Comparison of ENCODE assay signal across 8 mouse cellular contexts in genomic region chr13:69533405-69534333, GRCm38 (mm10). TPM values are rescaled to one million over a fixed set of nuclear protein-coding genes. Genes with fewer than 3 reads are reported as not detected.
DNase-seq lines count a peak whose midpoint lies in the region; ATAC-seq lines count a peak whose summit lies in the region.

Nsun2 (plus strand) TSS chr13:69533746.

- no peaks in the 10 kb centered on the region for H3K36me3 ChIP-seq in hindbrain, embryonic 13.5 days

- peak; percentile 37 for DNase-seq in ZHBTc4 (ENCODE audit: low read depth, low spot score)
- peak; percentile 81 to 83 for DNase-seq in cerebellum, postnatal 10 days
- peak; percentile 48 for DNase-seq in gastrocnemius, adult 18-20 months (ENCODE audit: low spot score)
- peak; percentile 52 to 56 for DNase-seq in layer of hippocampus, postnatal 36 days
- peak; percentile 62 to 74 for DNase-seq in lung, postnatal 4 days
- DNase-seq in right cerebral cortex, postnatal 10 days (ENCODE audit: low spot score in 2 of 2): peak; percentile 75 to 76
- DNase-seq in urinary bladder, postnatal 36 days (ENCODE audit: low spot score in 2 of 2): peak; percentile 42 to 44

- no peaks in the 10 kb centered on the region for H3K9me3 ChIP-seq in hindbrain, embryonic 13.5 days

- peak within 1 kb of the TSS; percentile 94 for H3K4me3 ChIP-seq in hindbrain, embryonic 13.5 days

- peak within 1 kb of the TSS; percentile 95 for H3K9ac ChIP-seq in hindbrain, embryonic 13.5 days

- WGBS in hindbrain, embryonic 13.5 days: under 1% methylated on average over 118 of the region's 155 CpGs

- peak within 1 kb of the TSS; percentile 98 for H3K27ac ChIP-seq in hindbrain, embryonic 13.5 days

- peak within 1 kb of the TSS; percentile 99 for H3K4me2 ChIP-seq in hindbrain, embryonic 13.5 days

- peaks cover 66% of the 10 kb centered on the region for H3K4me1 ChIP-seq in hindbrain, embryonic 13.5 days (replicated peaks)

- no peaks in the 10 kb centered on the region for H3K27me3 ChIP-seq in hindbrain, embryonic 13.5 days

- peak; percentile 6; the same call in 1 of the 2 replicates for ATAC-seq in hindbrain, embryonic 13.5 days (ENCODE audit: low FRiP score)

RNA-seq across cellular contexts. Expression of gene Nsun2, which starts in this region (rescaled TPM):
- 10 to 100 TPM; 42.4 to 46.5 TPM for total RNA-seq in gastrocnemius, adult 18-20 months (2021)
- 75.2 and 77.6 TPM in 2 replicates for polyA plus RNA-seq in hindbrain, embryonic 13.5 days (2015; fragmentation: Nextera tagmentation; extraction: Ambion mirVana)
- 10 to 100 TPM; 88.2 to 97.5 TPM for total RNA-seq in layer of hippocampus, postnatal 36 days (2021)

Comparison
In these comparisons a context has a peak if more than half of its experiments do, and no peak if none do; other contexts are left out.
1. Peak in every context shown above with its lines: DNase-seq, ATAC-seq, H3K4me3 ChIP-seq and H3K27ac ChIP-seq.